Mouse (Mus musculus) embryonic facial prominence, embryonic 11.5 days (tissue): Measurements from ENCODE around the gene Aurka. TPM values are rescaled to one million over a fixed set of nuclear protein-coding genes. Genes with fewer than 3 reads are reported as not detected.

Source experiments
- ATAC-seq: fragments of 200-750 bp; cut with Nextera tagmentation; replicated peaks from 2 replicates; pipeline ENCODE4 v1.8.0; 2017; ENCODE audit warnings: low read depth; ENCODE audit not compliant: insufficient number of reproducible peaks, low FRiP score, low TSS enrichment
- DNase-seq: peaks from one replicate; pipeline ENCODE4 v3.0.0-alpha.2; 2015; ENCODE audit warnings: low spot score
- H3K27ac ChIP-seq: fragments of 300-500 bp; sonication (generic); replicated peaks from 2 replicates; pipeline ENCODE4 v1.5.1; 2014; ENCODE audit warnings: mild to moderate bottlenecking, low read depth, low read length, control low read depth
- H3K27me3 ChIP-seq: fragments of 300-500 bp; sonication (generic); 2 replicates; pipeline ENCODE4 v1.6.1; 2014; ENCODE audit warnings: mild to moderate bottlenecking, low read length, moderate library complexity, mixed read lengths; ENCODE audit not compliant: control insufficient read depth, insufficient read depth
- H3K36me3 ChIP-seq: fragments of 300-500 bp; sonication (generic); replicated peaks from 2 replicates; pipeline ENCODE4 v1.6.1; 2014; ENCODE audit warnings: low read depth, mild to moderate bottlenecking, low read length, moderate library complexity, mixed read lengths; ENCODE audit not compliant: control insufficient read depth, insufficient read depth
- H3K4me1 ChIP-seq: fragments of 300-500 bp; sonication (generic); 2 replicates; pipeline ENCODE4 v1.6.1; 2014; ENCODE audit warnings: low read length, mixed read lengths; ENCODE audit not compliant: control insufficient read depth, insufficient read depth
- H3K4me2 ChIP-seq: fragments of 300-500 bp; sonication (generic); 2 replicates; pipeline ENCODE4 v1.6.1; 2014; ENCODE audit warnings: low read depth, mild to moderate bottlenecking, control low read depth, low read length, moderate library complexity
- H3K4me3 ChIP-seq: fragments of 300-500 bp; sonication (generic); 2 replicates; pipeline ENCODE4 v1.5.1; 2014; ENCODE audit warnings: low read depth, low read length, control low read depth
- H3K9ac ChIP-seq: fragments of 300-500 bp; sonication (generic); replicated peaks from 2 replicates; pipeline ENCODE4 v1.6.1; 2014; ENCODE audit warnings: mild to moderate bottlenecking, control low read depth, low read length
- H3K9me3 ChIP-seq: fragments of 300-500 bp; sonication (generic); replicated peaks from 2 replicates; pipeline ENCODE4 v1.6.1; 2016; ENCODE audit warnings: mild to moderate bottlenecking, low read length, inconsistent platforms, mixed read lengths; ENCODE audit not compliant: control insufficient read depth
- WGBS: fragments of 180-500 bp; shearing (Covaris S2); extraction: QIAGEN DNeasy Blood & Tissue Kit; methylation state at CpG from one replicate; pipeline ENCODE4 v1.1.7; 2014; 5-methylcytosine and 5-hydroxymethylcytosine counted together
- polyA plus RNA-seq: library from polyadenylated mRNA; unstranded; fragments of >200 nt; fragmentation: Nextera tagmentation; extraction: Ambion mirVana; gene quantifications from 2 replicates; pipeline ENCODE4 v1.2.1, GENCODE M21; 2014

The Aurka gene
- polyA plus RNA-seq, 1 experiment from 2014 or later: 209 TPM

GRCm38 (mm10) chr2:172353218-172353617, 17.1 kb downstream of the Aurka start:
- no peak for ATAC-seq
- Histone ChIP-seq H3K27ac (no peak overlapping the region), H3K36me3 (peaks cover 10% of the 10 kb centered on the region), H3K27me3 (no peaks in the 10 kb centered on the region), H3K9me3 (no peaks in the 10 kb centered on the region), H3K9ac (no peak overlapping the region), H3K4me2 (no peak overlapping the region), H3K4me1 (no peaks in the 10 kb centered on the region), H3K4me3 (no peak overlapping the region)
- DNase-seq: no peak
- WGBS: 82% methylated on average over 9 of the region's 9 CpGs

- Histone ChIP-seq H3K4me1 (no peaks in the 10 kb centered on the region; the same call in 1 of the 2 replicates), H3K27me3 (no peaks in the 10 kb centered on the region), H3K9me3 (no peaks in the 10 kb centered on the region), H3K9ac (no peak overlapping the region), H3K4me3 (no peak overlapping the region), H3K27ac (no peak overlapping the region), H3K4me2 (no peak overlapping the region), H3K36me3 (no peaks in the 10 kb centered on the region; the same call in 1 of the 2 replicates)
- no peak for DNase-seq
- WGBS: 67% methylated on average over 8 of the region's 8 CpGs
- no peak for ATAC-seq
These were observed 19.6 kb downstream of the Aurka start for GRCm38 (mm10) chr2:172350773-172351172.

- no peak overlapping the region for H3K4me3 ChIP-seq
- H3K9me3 ChIP-seq: no peaks in the 10 kb centered on the region
- DNase-seq: no peak
- H3K27ac ChIP-seq: no peak overlapping the region
- WGBS: 76% methylated on average over 14 of the region's 14 CpGs
- H3K36me3 ChIP-seq: no peaks in the 10 kb centered on the region
- no peak for ATAC-seq
- H3K27me3 ChIP-seq: no peaks in the 10 kb centered on the region
- no peaks in the 10 kb centered on the region; the same call in 1 of the 2 replicates for H3K4me1 ChIP-seq
- no peak overlapping the region for H3K9ac ChIP-seq
- H3K4me2 ChIP-seq: no peak overlapping the region
These were observed 20.6 kb downstream of the Aurka start for GRCm38 (mm10) chr2:172349776-172350175.

- no peaks in the 10 kb centered on the region for H3K36me3 ChIP-seq
- DNase-seq (no peak), ATAC-seq (no peak)
- no peaks in the 10 kb centered on the region for H3K27me3 ChIP-seq
- H3K27ac ChIP-seq: no peak overlapping the region
- H3K4me2 ChIP-seq: no peak overlapping the region
- H3K9ac ChIP-seq: no peak overlapping the region
- H3K4me1 ChIP-seq: no peaks in the 10 kb centered on the region; the same call in 1 of the 2 replicates
- WGBS: 66% methylated on average over 3 of the region's 3 CpGs
- H3K4me3 ChIP-seq: no peak overlapping the region
- H3K9me3 ChIP-seq: no peaks in the 10 kb centered on the region
These were observed 21.9 kb downstream of the Aurka start for GRCm38 (mm10) chr2:172348297-172348950.

- no peaks in the 10 kb centered on the region for H3K36me3 ChIP-seq
- WGBS: 62% methylated on average over 8 of the region's 8 CpGs
- H3K9ac ChIP-seq: no peak overlapping the region
- DNase-seq (no peak), ATAC-seq (no peak)
- H3K27ac ChIP-seq: no peak overlapping the region
- H3K4me3 ChIP-seq: 0 out of 2 replicates have a peak overlapping the region, but pooled peaks have one; percentile 69
- no peaks in the 10 kb centered on the region for H3K9me3 ChIP-seq
- peak overlapping the region; percentile 19; the same call in 1 of the 2 replicates for H3K4me2 ChIP-seq
- H3K27me3 ChIP-seq: no peaks in the 10 kb centered on the region
- no peaks in the 10 kb centered on the region; the same call in 1 of the 2 replicates for H3K4me1 ChIP-seq
These were observed 23.3 kb downstream of the Aurka start for GRCm38 (mm10) chr2:172346933-172347611.

GRCm38 (mm10) chr2:172346034-172346929, 24.1 kb downstream of the Aurka start:
- 11% methylated on average over 31 of the region's 31 CpGs for WGBS
- Histone ChIP-seq H3K36me3 (no peaks in the 10 kb centered on the region), H3K4me3 (peak overlapping the region; percentile 69), H3K4me1 (no peaks in the 10 kb centered on the region; the same call in 1 of the 2 replicates), H3K4me2 (peak overlapping the region; percentile 94), H3K27ac (no peak overlapping the region), H3K9ac (peak overlapping the region; percentile 70), H3K27me3 (no peaks in the 10 kb centered on the region), H3K9me3 (no peaks in the 10 kb centered on the region)
- DNase-seq (peak; percentile 10), ATAC-seq (no peak)

GRCm38 (mm10) chr2:172345258-172345738, 25.0 kb downstream of the Aurka start, which contains the start of gene Fam210b:
Fam210b (plus strand) TSS chr2:172345565.
- Histone ChIP-seq H3K9ac (peak within 1 kb of the TSS; percentile 70), H3K4me3 (peak within 1 kb of the TSS; percentile 69), H3K4me2 (peak within 1 kb of the TSS; percentile 94), H3K27ac (no peak within 1 kb of the TSS), H3K36me3 (no peaks in the 10 kb centered on the region), H3K4me1 (no peaks in the 10 kb centered on the region; the same call in 1 of the 2 replicates), H3K27me3 (no peaks in the 10 kb centered on the region), H3K9me3 (no peaks in the 10 kb centered on the region)
- peak; percentile 93 for ATAC-seq
- WGBS: under 1% methylated on average over 31 of the region's 35 CpGs
- peak; percentile 99 for DNase-seq
